Mouse (Mus musculus): ENCODE data around the gene Mmp17. TPM values are rescaled to one million over a fixed set of nuclear protein-coding genes. Genes with fewer than 3 reads are reported as not detected.

The Mmp17 gene
- polyA plus RNA-seq, 1 experiment from 2014 or later, result 9.6 TPM

Other genes with a start within 250 kb of the Mmp17 start
- 49.2 and 57.7 TPM in 2 replicates for gene Sfswap, start 82.9 kb upstream of the Mmp17 start, polyA plus RNA-seq (2015; fragmentation: Nextera tagmentation; extraction: Ambion mirVana)
- gene Zfp11, start 85.9 kb downstream of the Mmp17 start, polyA plus RNA-seq (2015; fragmentation: Nextera tagmentation; extraction: Ambion mirVana), result 8.7 and 8.9 TPM in 2 replicates
- not detected in 2 replicates for gene Sept14, start 124.3 kb downstream of the Mmp17 start, polyA plus RNA-seq (2015; fragmentation: Nextera tagmentation; extraction: Ambion mirVana)
- 189 TPM in 2 replicates for gene Mrps17, start 131.3 kb downstream of the Mmp17 start, polyA plus RNA-seq (2015; fragmentation: Nextera tagmentation; extraction: Ambion mirVana)
- gene Nipsnap2, start 140.9 kb downstream of the Mmp17 start, polyA plus RNA-seq (2015; fragmentation: Nextera tagmentation; extraction: Ambion mirVana), result 84.1 and 94.5 TPM in 2 replicates
- gene Psph, start 203.3 kb downstream of the Mmp17 start, polyA plus RNA-seq (2015; fragmentation: Nextera tagmentation; extraction: Ambion mirVana), result 35.7 and 37.4 TPM in 2 replicates

Data from midbrain, embryonic 13.5 days (tissue).